Mouse (Mus musculus) natural killer cell, adult 2 months (primary cell): ENCODE measurements around the gene Mob2.

Experiments
- DNase-seq, 2 experiments: peaks; one replicate each; pipeline ENCODE4 v3.0.0; 2022; ENCODE audit warnings: low spot score in 2 of 2

The Mob2 gene

GRCm38 (mm10) chr7:142060931-142061565 is at the start of gene Mob2:
TSS of gene Mob2 (minus strand) at chr7:142061065.
- peak; percentile 80 to 85 for DNase-seq

DNA sequence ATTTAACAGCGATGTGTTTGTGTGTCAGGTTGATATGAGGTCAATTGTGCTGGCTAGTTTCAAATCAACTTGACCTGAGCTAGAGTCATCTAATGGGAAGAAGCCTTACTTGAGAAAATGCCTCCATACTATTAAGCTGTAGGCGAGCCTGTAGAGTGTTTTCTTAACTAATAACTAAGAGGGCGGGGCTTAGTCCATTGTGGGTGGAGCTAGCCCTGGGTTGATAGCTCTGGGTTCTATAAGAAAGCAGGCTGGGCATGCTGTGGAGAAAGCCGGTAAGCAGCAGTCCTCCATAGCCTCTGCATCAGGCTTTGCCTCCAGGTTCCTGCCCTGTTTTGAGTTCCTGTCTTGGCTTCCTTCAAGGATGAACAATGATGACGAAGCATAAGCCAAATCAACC is 43.9 kb upstream of the Mob2 start:
- no peak for DNase-seq

DNA sequence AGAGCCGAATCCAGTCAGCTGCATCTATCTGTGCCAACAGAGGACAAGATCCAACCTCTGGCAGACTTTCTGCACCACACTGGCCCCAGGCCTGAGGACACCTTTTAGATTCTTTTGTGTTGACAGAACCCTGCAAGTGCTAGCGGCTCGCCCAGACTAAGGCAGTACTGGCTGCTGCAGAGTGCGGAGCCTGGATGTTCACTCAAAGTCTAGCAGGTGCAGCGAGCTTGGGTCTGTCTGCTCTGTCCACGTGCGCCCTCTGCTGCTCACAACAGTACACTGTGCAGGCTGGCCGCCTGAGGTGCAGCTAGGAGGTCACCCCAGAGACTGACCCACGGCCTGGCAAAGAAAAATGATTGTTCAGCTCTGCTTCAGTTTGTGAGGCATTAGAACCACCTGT is 36.9 kb upstream of the Mob2 start:
- DNase-seq: peak; percentile 68 to 73

DNA sequence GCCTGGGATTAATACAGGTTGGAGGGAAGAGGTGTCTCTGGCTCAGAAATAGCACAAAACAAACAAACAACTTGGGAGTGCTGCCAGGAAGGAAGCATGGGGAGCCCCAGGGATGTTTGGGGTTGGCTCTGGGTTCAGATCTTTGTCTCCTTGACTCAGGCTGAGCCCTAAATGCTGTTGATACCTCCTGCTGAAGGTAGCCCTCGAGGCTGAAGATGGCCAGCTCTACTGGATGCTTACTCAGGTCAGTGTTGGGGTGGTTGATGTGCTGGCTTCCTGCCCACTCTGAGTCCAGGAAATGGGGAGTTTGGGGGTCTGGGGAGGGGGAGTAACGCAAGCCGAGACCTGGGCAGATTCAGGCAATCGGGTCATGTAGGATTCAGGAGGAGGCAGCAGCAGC is 35.8 kb upstream of the Mob2 start:
- no peak for DNase-seq

DNA sequence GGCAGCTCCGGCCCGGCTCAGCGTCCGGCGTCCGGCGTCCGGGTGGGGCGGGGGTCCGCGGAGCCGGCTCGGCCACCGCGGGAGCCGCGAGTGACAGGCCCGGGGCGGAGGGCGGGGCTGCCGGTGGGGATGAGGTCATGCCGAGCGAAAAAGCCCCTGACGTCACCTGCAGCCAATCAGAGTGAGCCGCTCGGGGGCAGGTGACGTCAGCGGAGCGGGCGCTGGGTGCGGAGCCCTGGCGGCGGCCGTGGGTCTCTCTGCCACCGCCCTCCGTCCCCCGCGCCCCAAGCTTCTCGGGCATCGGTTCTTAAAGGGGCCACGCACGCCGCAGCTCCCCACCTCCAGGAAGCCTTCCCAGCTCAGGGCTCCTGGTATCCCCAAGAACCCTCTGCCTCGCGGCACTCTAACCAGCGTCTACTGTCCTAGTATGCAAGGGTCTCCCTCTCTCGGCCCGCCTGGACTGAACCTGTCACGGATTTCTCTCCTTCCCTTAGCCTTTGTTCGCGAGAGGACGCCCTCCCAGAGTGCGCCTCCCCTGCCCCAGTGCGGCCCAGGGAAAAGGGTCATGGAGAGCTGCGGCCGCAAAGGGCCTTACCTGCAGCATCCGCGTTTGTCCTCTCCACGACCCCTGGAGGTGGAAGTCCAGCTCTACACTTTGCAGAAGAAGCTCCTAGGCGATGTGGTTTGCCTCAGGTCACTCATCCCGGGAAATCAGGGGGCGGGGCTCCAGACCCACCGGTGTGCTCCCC is 34.5 kb upstream of the Mob2 start, which contains the start of gene Dusp8:
Gene Dusp8 (minus strand): TSS at position 661 of the 749 bp plus-strand sequence.
- peak; percentile 88 to 90 for DNase-seq

DNA sequence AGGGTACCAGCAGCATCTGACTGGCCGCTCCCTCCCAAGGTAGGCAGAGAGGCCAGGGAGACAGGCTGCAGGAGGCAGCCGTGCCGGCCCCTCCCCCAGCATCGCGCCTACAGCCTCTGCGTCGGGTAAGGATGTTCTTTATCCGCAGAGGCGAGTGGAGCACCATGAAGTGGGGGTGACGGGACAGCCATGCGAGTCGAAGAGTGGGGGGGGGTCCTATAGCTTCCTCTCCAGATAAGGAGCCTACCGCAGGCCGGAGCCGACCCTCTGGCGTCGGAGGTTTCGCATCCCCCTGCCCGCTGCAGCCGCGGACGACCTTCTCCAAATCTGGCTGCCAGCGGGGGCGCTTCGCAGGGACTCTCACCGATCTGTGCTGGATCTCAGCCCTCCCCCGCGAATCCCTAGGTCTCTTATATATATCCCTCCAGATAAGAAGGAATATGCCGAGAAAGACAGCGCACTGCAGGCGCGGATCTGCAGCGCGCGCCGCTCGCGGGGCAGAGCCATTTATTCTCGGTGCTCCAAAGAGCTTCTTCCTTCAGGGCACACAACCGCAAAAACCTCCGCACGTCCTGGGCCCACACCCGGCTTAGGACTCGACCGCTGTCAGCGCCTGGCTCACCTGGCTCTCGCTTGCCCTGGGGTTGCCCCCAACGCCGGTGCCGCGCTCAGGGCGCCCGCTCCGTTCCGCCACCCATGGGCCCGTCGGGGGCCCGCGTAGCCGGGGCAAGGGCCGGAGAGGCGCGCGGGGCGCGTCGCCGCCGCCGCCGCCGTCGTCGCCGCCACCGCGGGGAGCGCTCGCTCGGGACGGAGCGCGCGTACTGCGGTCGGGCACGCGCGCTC is 33.7 kb upstream of the Mob2 start:
- no peak for DNase-seq

- DNase-seq: no peak
Measured at GRCm38 (mm10) chr7:142093696-142094240, 32.9 kb upstream of the Mob2 start.

DNA sequence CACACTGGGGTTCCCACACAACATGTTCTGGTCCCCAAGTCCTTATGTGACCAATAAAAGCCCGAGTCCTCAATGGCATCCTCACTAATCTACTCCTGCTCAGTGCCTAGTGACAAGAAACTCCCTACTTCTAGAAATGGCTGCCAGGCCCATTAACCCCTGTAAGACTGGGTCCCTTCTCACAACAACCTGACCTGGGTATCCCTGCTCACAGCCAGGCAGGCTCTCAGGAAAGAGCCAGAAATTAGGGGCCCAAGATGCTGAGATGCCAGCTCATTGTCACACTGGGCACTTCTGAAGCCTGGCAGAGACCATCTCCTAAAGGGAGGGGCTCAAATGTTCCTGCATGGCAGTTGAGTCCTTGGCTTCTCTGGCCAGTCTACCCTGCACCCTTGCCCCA is 32.1 kb upstream of the Mob2 start:
- no peak for DNase-seq

GRCm38 (mm10) chr7:142091848-142092247 is 31.0 kb upstream of the Mob2 start:
- no peak for DNase-seq

- no peak for DNase-seq
Measured at GRCm38 (mm10) chr7:142089648-142090447, 29.0 kb upstream of the Mob2 start.

GRCm38 (mm10) chr7:142088886-142089285 is 28.0 kb upstream of the Mob2 start:
- DNase-seq: no peak

- no peak for DNase-seq
Measured at GRCm38 (mm10) chr7:142087069-142087652, 26.3 kb upstream of the Mob2 start.

GRCm38 (mm10) chr7:142086159-142086905 is 25.5 kb upstream of the Mob2 start:
- DNase-seq: no peak

DNA sequence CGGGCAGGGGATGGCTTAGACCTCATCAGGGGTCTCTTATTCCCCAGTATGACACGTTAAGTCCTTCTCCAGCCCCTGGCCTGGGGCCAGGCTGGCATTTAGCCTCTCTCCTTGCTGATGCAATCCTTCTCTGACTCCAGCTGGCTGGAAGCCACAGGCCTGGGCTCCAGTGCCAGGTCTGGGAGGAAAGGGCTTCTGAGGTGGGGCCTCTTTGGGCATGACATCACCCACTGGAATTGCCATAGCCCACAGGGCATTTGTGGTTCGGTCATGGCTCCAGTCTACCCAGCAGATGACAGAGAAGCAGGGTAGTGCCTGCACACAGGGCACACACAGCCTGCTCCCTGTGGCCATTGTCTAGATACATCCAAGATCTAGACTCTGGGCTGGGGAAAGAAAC is 24.0 kb upstream of the Mob2 start:
- DNase-seq: no peak

GRCm38 (mm10) chr7:142084395-142084794 is 23.5 kb upstream of the Mob2 start:
- no peak for DNase-seq

- no peak for DNase-seq
Measured at GRCm38 (mm10) chr7:142083588-142084317, 22.9 kb upstream of the Mob2 start.

DNA sequence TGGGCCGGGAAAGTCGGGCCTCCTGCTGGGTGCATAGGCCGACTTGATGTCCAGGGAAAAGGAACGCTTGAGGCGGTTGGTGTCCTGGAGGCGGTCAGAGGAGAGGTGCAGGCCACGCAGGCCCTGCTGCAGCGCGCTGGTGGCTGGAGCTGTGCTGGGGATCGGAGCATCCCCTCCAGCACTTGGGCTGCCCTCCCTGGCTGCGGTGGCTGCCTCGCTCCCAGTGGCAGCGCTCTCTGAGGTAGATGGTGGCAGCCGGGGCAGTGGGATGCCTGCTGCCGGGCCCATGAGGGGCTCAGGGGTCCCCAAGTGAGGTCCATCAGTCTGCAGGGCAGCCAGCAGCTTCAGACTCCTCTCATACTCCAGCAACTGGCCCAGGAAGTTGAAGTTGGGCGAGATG is 21.7 kb upstream of the Mob2 start:
- DNase-seq: no peak

GRCm38 (mm10) chr7:142082179-142082578 is 21.3 kb upstream of the Mob2 start:
- no peak for DNase-seq

GRCm38 (mm10) chr7:142081736-142082135 is 20.9 kb upstream of the Mob2 start:
- no peak for DNase-seq

GRCm38 (mm10) chr7:142080876-142081275 is 20.0 kb upstream of the Mob2 start:
- no peak for DNase-seq
